Mouse (Mus musculus) limb, embryonic 11.5 days (tissue): ENCODE measurements at regions not wholly inside any gene's neighbourhood (a gene's known extent, or its start where the extent isn't known, plus 50 kb on each side); places are given as distances from the start of the nearest gene placed in this dataset.

Experiments
- ATAC-seq: fragments of 200-750 bp; cut with Nextera tagmentation; 2 replicates; pipeline ENCODE4 v1.8.0; 2017; ENCODE audit warnings: low read depth; ENCODE audit not compliant: insufficient number of reproducible peaks, low FRiP score, low TSS enrichment
- DNase-seq: peaks from one replicate; pipeline ENCODE4 v3.0.0-alpha.2; 2015; ENCODE audit warnings: low spot score
- H3K27ac ChIP-seq: fragments of 300-500 bp; sonication (generic); replicated peaks from 2 replicates; pipeline ENCODE4 v1.5.1; 2014; ENCODE audit warnings: low read depth, mild to moderate bottlenecking, low read length
- H3K27me3 ChIP-seq: fragments of 300-500 bp; sonication (generic); 2 replicates; pipeline ENCODE4 v1.6.1; 2014; ENCODE audit warnings: mild to moderate bottlenecking, low read length, mixed read lengths; ENCODE audit not compliant: control insufficient read depth, insufficient read depth
- H3K36me3 ChIP-seq: fragments of 300-500 bp; sonication (generic); 2 replicates; pipeline ENCODE4 v1.6.1; 2014; ENCODE audit warnings: mild to moderate bottlenecking, low read length, moderate library complexity, mixed read lengths; ENCODE audit not compliant: control insufficient read depth, insufficient read depth
- H3K4me1 ChIP-seq: fragments of 300-500 bp; sonication (generic); 2 replicates; pipeline ENCODE4 v1.6.1; 2014; ENCODE audit warnings: low read length, mixed read lengths; ENCODE audit not compliant: control insufficient read depth, insufficient read depth
- H3K4me2 ChIP-seq: fragments of 300-500 bp; sonication (generic); 2 replicates; pipeline ENCODE4 v1.6.1; 2014; ENCODE audit warnings: low read depth, mild to moderate bottlenecking, moderate library complexity; ENCODE audit not compliant: severe bottlenecking
- H3K4me3 ChIP-seq: fragments of 300-500 bp; sonication (generic); 2 replicates; pipeline ENCODE4 v1.5.1; 2014; ENCODE audit warnings: low read depth, low read length
- H3K9ac ChIP-seq: fragments of 300-500 bp; sonication (generic); 2 replicates; pipeline ENCODE4 v1.6.1; 2014; ENCODE audit warnings: mild to moderate bottlenecking, low read length
- H3K9me3 ChIP-seq: fragments of 300-500 bp; sonication (generic); 2 replicates; pipeline ENCODE4 v1.6.1; 2016; ENCODE audit warnings: low read length; ENCODE audit not compliant: control insufficient read depth
- WGBS: fragments of 180-500 bp; shearing (Covaris S2); extraction: QIAGEN DNeasy Blood & Tissue Kit; methylation state at CpG from one replicate; pipeline ENCODE4 v1.1.7; 2014; 5-methylcytosine and 5-hydroxymethylcytosine counted together

- Histone ChIP-seq H3K36me3 (no peaks in the 10 kb centered on the region), H3K27me3 (peaks cover 3% of the 10 kb centered on the region; the same call in 1 of the 2 replicates), H3K4me1 (peaks cover 12% of the 10 kb centered on the region), H3K9me3 (no peaks in the 10 kb centered on the region), H3K4me2 (no peak overlapping the region), H3K4me3 (no peak overlapping the region), H3K9ac (no peak overlapping the region), H3K27ac (no peak overlapping the region)
- DNase-seq = no peak
- no peak for ATAC-seq
- 83% methylated on average over 5 of the region's 5 CpGs for WGBS
Observed at GRCm38 (mm10) chr11:24281628-24282027, 203.8 kb downstream of the Bcl11a start.

GRCm38 (mm10) chr11:24282556-24282955 is 204.7 kb downstream of the Bcl11a start:
- DNase-seq = no peak
- no peaks in the 10 kb centered on the region for H3K9me3 ChIP-seq
- H3K4me3 ChIP-seq = no peak overlapping the region
- no peak overlapping the region for H3K9ac ChIP-seq
- no peak overlapping the region for H3K4me2 ChIP-seq
- ATAC-seq = no peak
- H3K27me3 ChIP-seq = peaks cover 3% of the 10 kb centered on the region; the same call in 1 of the 2 replicates
- no peaks in the 10 kb centered on the region for H3K36me3 ChIP-seq
- no peak overlapping the region for H3K27ac ChIP-seq
- WGBS = 45% methylated on average over 9 of the region's 9 CpGs
- peaks cover 16% of the 10 kb centered on the region for H3K4me1 ChIP-seq

DNA sequence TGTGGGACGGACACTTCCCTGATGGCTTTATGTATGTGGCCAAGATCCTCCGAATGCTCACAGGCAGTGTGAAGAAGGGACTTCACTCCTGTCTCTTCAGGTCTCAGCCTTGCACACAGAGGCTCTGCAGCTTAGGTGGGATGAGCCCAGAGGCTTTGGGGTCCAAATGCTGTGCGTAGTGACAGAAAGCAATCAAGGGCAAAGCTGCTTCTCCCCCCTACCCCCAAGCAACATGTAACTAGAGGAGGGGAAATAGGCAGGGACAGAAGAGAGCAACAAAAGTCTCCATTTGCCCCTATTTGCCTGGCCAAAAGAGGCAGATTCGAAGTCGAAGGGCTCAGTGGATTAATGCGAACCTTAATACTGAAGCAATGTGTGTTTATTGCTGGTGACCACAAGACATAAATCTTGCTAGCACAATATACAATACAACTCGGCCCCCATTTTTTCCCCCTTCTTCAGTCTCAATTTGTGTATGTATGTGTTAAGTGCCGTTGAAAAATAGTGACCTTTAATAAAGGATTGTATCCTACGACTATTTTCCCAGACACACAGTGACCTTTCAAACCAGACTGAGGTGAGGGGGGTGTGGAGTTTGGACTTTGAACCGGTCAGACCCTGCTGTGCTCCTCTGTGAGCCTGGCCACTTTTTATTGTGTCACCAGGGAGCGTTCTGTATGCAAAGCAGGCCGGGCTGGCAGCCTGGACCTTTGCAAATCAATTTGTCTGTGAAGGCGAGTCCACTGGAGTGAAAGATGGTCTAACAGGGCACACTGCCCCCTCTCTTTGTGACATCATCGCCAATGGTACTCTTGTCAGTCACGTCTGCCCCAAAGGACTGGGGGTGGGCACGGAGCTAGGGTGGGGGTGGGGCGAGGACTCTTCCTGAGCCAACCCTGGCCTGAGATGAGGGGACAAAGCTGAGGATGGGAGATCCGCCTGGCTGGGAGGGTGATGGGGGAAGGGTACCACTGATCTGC is 208.6 kb downstream of the Bcl11a start:
- no peaks in the 10 kb centered on the region for H3K9me3 ChIP-seq

DNA sequence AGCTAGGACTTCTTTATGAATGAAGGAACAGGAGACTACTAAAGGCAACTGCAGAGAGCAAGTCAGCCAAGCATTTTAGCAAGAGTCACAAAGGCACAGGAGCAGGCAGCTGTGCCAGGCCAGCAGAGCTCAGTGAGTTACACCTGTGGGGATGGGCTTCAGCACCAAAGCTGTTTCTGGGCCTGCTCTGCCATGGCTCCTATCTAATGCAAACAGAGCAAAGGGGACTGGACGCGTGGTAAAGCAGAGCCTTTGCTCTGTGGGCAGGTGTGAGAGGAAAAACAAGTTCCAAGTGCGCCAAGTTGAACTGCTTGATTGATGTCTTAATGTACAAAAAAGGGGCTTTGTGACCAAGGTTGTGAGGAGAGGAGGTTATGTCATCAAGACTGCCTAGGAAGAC is 215.4 kb downstream of the Bcl11a start:
- Histone ChIP-seq H3K4me3 (no peak overlapping the region), H3K4me2 (no peak overlapping the region), H3K36me3 (no peaks in the 10 kb centered on the region), H3K9me3 (no peaks in the 10 kb centered on the region), H3K27me3 (no peaks in the 10 kb centered on the region; the same call in 1 of the 2 replicates), H3K9ac (no peak overlapping the region), H3K4me1 (peaks cover 11% of the 10 kb centered on the region; the same call in 1 of the 2 replicates), H3K27ac (no peak overlapping the region)
- 72% methylated on average over 3 of the region's 3 CpGs for WGBS
- ATAC-seq (no peak), DNase-seq (no peak)

More for the DNA sequence above, 208.6 kb downstream of the Bcl11a start:
- WGBS = 10% methylated on average over 18 of the region's 18 CpGs
- H3K4me2 ChIP-seq = peak overlapping the region; percentile 30
- H3K9ac ChIP-seq = no peak overlapping the region; the same call in 1 of the 2 replicates
- H3K4me1 ChIP-seq = peaks cover 16% of the 10 kb centered on the region
- no peak overlapping the region for H3K27ac ChIP-seq
- no peaks in the 10 kb centered on the region for H3K36me3 ChIP-seq
- no peak overlapping the region for H3K4me3 ChIP-seq
- no peak for DNase-seq
- no peak for ATAC-seq
- peaks cover 3% of the 10 kb centered on the region; the same call in 1 of the 2 replicates for H3K27me3 ChIP-seq

- H3K27me3 ChIP-seq = no peaks in the 10 kb centered on the region; the same call in 1 of the 2 replicates
- H3K4me3 ChIP-seq = no peak overlapping the region
- H3K4me2 ChIP-seq = no peak overlapping the region
- no peak for ATAC-seq
- no peak overlapping the region for H3K9ac ChIP-seq
- H3K36me3 ChIP-seq = no peaks in the 10 kb centered on the region
- no peak overlapping the region for H3K27ac ChIP-seq
- DNase-seq = no peak
- WGBS = 65% methylated on average over 7 of the region's 7 CpGs
- no peaks in the 10 kb centered on the region for H3K9me3 ChIP-seq
- H3K4me1 ChIP-seq = peaks cover 11% of the 10 kb centered on the region; the same call in 1 of the 2 replicates
Observed at GRCm38 (mm10) chr11:24293860-24294531, 216.1 kb downstream of the Bcl11a start.

GRCm38 (mm10) chr11:24296893-24297624 is 219.2 kb downstream of the Bcl11a start:
- Histone ChIP-seq H3K36me3 (no peaks in the 10 kb centered on the region), H3K27me3 (no peaks in the 10 kb centered on the region), H3K4me3 (no peak overlapping the region), H3K9me3 (no peaks in the 10 kb centered on the region), H3K9ac (no peak overlapping the region), H3K4me1 (peaks cover 11% of the 10 kb centered on the region; the same call in 1 of the 2 replicates), H3K27ac (0 out of 2 replicates have a peak overlapping the region, but pooled peaks have one; percentile 16), H3K4me2 (peak overlapping the region; percentile 20; the same call in 1 of the 2 replicates)
- peak; percentile 52 for DNase-seq
- ATAC-seq = no peak
- WGBS = 25% methylated on average over 12 of the region's 12 CpGs

- H3K9me3 ChIP-seq = no peaks in the 10 kb centered on the region
- WGBS = 51% methylated on average over 5 of the region's 5 CpGs
- no peaks in the 10 kb centered on the region for H3K36me3 ChIP-seq
- no peak overlapping the region for H3K4me3 ChIP-seq
- no peaks in the 10 kb centered on the region for H3K27me3 ChIP-seq
- H3K9ac ChIP-seq = no peak overlapping the region
- peaks cover 11% of the 10 kb centered on the region; the same call in 1 of the 2 replicates for H3K4me1 ChIP-seq
- no peak for DNase-seq
- H3K27ac ChIP-seq = no peak overlapping the region
- H3K4me2 ChIP-seq = no peak overlapping the region
- ATAC-seq = no peak
Observed at GRCm38 (mm10) chr11:24297763-24298162, 219.9 kb downstream of the Bcl11a start.

DNA sequence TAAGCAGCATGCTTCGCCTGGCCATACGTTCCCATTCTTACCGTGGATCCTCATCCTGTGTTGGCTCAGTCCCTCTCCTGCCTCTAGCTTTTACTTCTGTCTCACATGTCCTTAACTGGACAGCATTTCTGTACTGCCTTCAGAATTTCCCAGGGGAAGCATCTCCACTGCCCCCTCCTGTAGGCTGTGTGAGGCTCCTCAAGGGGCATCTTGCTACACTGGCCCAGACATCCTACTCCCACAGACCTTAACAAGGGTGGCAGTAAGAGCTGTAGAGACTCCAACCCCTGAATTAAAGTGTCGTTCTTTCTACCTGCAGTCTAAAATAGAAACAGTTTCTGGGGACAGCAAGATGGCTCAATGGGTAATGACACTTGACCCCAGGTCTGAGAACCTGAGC is 222.5 kb downstream of the Bcl11a start:
- 88% methylated on average over 4 of the region's 4 CpGs for WGBS
- no peaks in the 10 kb centered on the region for H3K27me3 ChIP-seq
- no peak overlapping the region for H3K9ac ChIP-seq
- DNase-seq = no peak
- no peak overlapping the region for H3K4me2 ChIP-seq
- peaks cover 11% of the 10 kb centered on the region; the same call in 1 of the 2 replicates for H3K4me1 ChIP-seq
- H3K27ac ChIP-seq = no peak overlapping the region
- no peak for ATAC-seq
- H3K4me3 ChIP-seq = no peak overlapping the region
- H3K36me3 ChIP-seq = no peaks in the 10 kb centered on the region
- no peaks in the 10 kb centered on the region for H3K9me3 ChIP-seq
